8 mouse cellular contexts compared by ENCODE assay signal in the genomic region with DNA sequence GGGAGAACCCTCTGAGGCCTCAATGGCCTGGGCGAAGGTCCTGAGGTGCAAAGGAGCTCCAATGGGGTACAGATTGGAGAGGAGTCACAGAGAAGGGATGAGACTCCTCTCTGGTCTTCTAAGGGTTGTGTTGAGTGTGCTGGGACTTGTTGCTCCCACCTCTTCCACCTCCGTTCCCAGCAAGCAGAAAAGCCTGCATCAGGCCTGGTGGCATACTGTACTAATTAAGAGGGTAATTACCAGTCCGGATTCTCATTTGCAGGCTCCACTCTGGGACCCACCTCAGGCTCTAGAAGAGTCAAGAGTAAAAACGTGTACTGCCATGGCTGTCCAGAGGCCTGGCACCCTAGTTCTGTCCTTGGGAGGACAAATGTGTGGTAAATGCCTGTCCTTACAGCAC. TPM values are rescaled to one million over a fixed set of nuclear protein-coding genes. Genes with fewer than 3 reads are reported as not detected.
DNase-seq lines count a peak whose midpoint lies in the region; ATAC-seq and TF ChIP-seq lines count a peak whose summit lies in the region.

No protein-coding gene starts in this region.

- H3K4me2 ChIP-seq in liver, embryonic 11.5 days = peak overlapping the region; percentile 68
- H3K4me2 ChIP-seq in stomach, postnatal 0 days (replicated peaks; ENCODE audit: low read depth) = peak overlapping the region; percentile 47

- H3K27ac ChIP-seq in gastrocnemius, adult 2 months = peak overlapping the region; percentile 100
- H3K27ac ChIP-seq in liver, embryonic 11.5 days (ENCODE audit: low read depth, low read length) = peak overlapping the region; percentile 90
- peak overlapping the region; percentile 100 for H3K27ac ChIP-seq in stomach, postnatal 0 days (replicated peaks)

- H3K27me3 ChIP-seq in liver, embryonic 11.5 days (replicated peaks; ENCODE audit: control insufficient read depth, insufficient read depth, low read length) = no peaks in the 10 kb centered on the region
- H3K27me3 ChIP-seq in stomach, postnatal 0 days (ENCODE audit: control insufficient read depth, insufficient read depth, low read length) = no peaks in the 10 kb centered on the region

- no peak for ATAC-seq in liver, embryonic 11.5 days (replicated peaks; ENCODE audit: low FRiP score)
- no peak for ATAC-seq in stomach, postnatal 0 days (ENCODE audit: low FRiP score, low TSS enrichment)

- TF ChIP-seq CTCF in gastrocnemius, adult 2 months (IDR thresholded peaks at IDR 0.05) = no peak
- TF ChIP-seq CTCF in stomach, postnatal 0 days (IDR thresholded peaks at IDR 0.05; ENCODE audit: low read depth) = no peak

- 59% methylated on average over 4 of the region's 4 CpGs for WGBS in liver, embryonic 11.5 days
- WGBS in stomach, postnatal 0 days = 33% methylated on average over 4 of the region's 4 CpGs

- no peak for TF ChIP-seq EP300 in stomach, postnatal 0 days (optimal IDR thresholded peaks at IDR 0.05)

- H3K4me1 ChIP-seq in liver, embryonic 11.5 days (replicated peaks; ENCODE audit: control insufficient read depth, insufficient read depth, low read length) = peaks cover 40% of the 10 kb centered on the region
- H3K4me1 ChIP-seq in stomach, postnatal 0 days (replicated peaks; ENCODE audit: control insufficient read depth, insufficient read depth) = peaks cover 18% of the 10 kb centered on the region

- peak overlapping the region; percentile 61 for H3K4me3 ChIP-seq in gastrocnemius, adult 2 months
- peak overlapping the region; percentile 32 for H3K4me3 ChIP-seq in liver, embryonic 11.5 days (ENCODE audit: low read depth, low read length)
- H3K4me3 ChIP-seq in stomach, postnatal 0 days (ENCODE audit: low read depth, low read length) = peak overlapping the region; percentile 15; the same call in 1 of the 2 replicates

- H3K9me3 ChIP-seq in liver, embryonic 11.5 days (ENCODE audit: control insufficient read depth, low read length) = no peaks in the 10 kb centered on the region
- no peaks in the 10 kb centered on the region for H3K9me3 ChIP-seq in stomach, postnatal 0 days (ENCODE audit: control insufficient read depth, low read length)

- intact Hi-C loops in gastrocnemius, adult 2 months (cut with DNase I) = no loop called here
- intact Hi-C loops in gastrocnemius, postnatal 36 days (cut with DNase I) = no loop called here
- intact Hi-C loops in left cerebral cortex, postnatal 14 days (cut with DNase I) = no loop called here

- DNase-seq in gastrocnemius, adult 2 months = no peak
- no peak for DNase-seq in gastrocnemius, postnatal 36 days
- DNase-seq in thymus, postnatal 25 days = peak; percentile 30
- no peak for DNase-seq in thymus, postnatal 0 days (ENCODE audit: low spot score)
- DNase-seq in liver, embryonic 11.5 days (ENCODE audit: low spot score) = no peak
- no peak for DNase-seq in stomach, postnatal 0 days (ENCODE audit: low spot score)
- no peak for DNase-seq in urinary bladder, postnatal 36 days (ENCODE audit: low spot score in 2 of 2)
- no peak for DNase-seq in left cerebral cortex, postnatal 14 days (ENCODE audit: low spot score in 2 of 2)

- H3K9ac ChIP-seq in liver, embryonic 11.5 days (ENCODE audit: low read depth, low read length) = peak overlapping the region; percentile 71
- H3K9ac ChIP-seq in stomach, postnatal 0 days (ENCODE audit: low read length) = peak overlapping the region; percentile 50; the same call in 1 of the 2 replicates

- no peaks in the 10 kb centered on the region for H3K36me3 ChIP-seq in liver, embryonic 11.5 days (ENCODE audit: control insufficient read depth, insufficient read depth, low read length)
- H3K36me3 ChIP-seq in stomach, postnatal 0 days (ENCODE audit: control insufficient read depth, insufficient read depth, low read length) = no peaks in the 10 kb centered on the region

RNA-seq across cellular contexts. Expression of a gene that starts 1.8 kb away (rescaled TPM):
- total RNA-seq in gastrocnemius, adult 2 months (2021) = 10 to 100 TPM; 35.5 to 54.5 TPM
- total RNA-seq in gastrocnemius, postnatal 36 days (2021) = 10 to 100 TPM; 60.6 to 77.9 TPM
- 85.7 and 111 TPM in 2 replicates for polyA plus RNA-seq in thymus, postnatal 0 days (2015; fragmentation: Nextera tagmentation; extraction: Ambion mirVana)
- polyA plus RNA-seq in liver, embryonic 11.5 days (2014; fragmentation: Nextera tagmentation; extraction: Ambion mirVana) = 43.0 and 47.2 TPM in 2 replicates
- 78.3 and 108 TPM in 2 replicates for polyA plus RNA-seq in stomach, postnatal 0 days (2015; fragmentation: Nextera tagmentation; extraction: Ambion mirVana)
- 100 to 1,000 TPM; 165 to 193 TPM for total RNA-seq in left cerebral cortex, postnatal 14 days (2021)

RNA-seq across cellular contexts. Expression of a gene that starts 6.3 kb away (rescaled TPM):
- total RNA-seq in gastrocnemius, adult 2 months (2021) = not detected
- under 1 TPM in 1 of 2 experiments, not detected in 1; 0.05 TPM for total RNA-seq in gastrocnemius, postnatal 36 days (2021)
- 0.04 and 0.06 TPM in 2 replicates for polyA plus RNA-seq in thymus, postnatal 0 days (2015; fragmentation: Nextera tagmentation; extraction: Ambion mirVana)
- polyA plus RNA-seq in liver, embryonic 11.5 days (2014; fragmentation: Nextera tagmentation; extraction: Ambion mirVana) = not detected in 2 replicates
- 0.05 TPM in 1 of 2 replicates, not detected in the other for polyA plus RNA-seq in stomach, postnatal 0 days (2015; fragmentation: Nextera tagmentation; extraction: Ambion mirVana)
- total RNA-seq in left cerebral cortex, postnatal 14 days (2021) = under 1 TPM in 1 of 2 experiments, not detected in 1; 0.08 TPM

RNA-seq across cellular contexts. Expression of a gene that starts 21.4 kb away (rescaled TPM):
- total RNA-seq in gastrocnemius, adult 2 months (2021) = not detected
- not detected for total RNA-seq in gastrocnemius, postnatal 36 days (2021)
- 0.29 and 0.32 TPM in 2 replicates for polyA plus RNA-seq in thymus, postnatal 0 days (2015; fragmentation: Nextera tagmentation; extraction: Ambion mirVana)
- polyA plus RNA-seq in liver, embryonic 11.5 days (2014; fragmentation: Nextera tagmentation; extraction: Ambion mirVana) = 0.15 TPM in 1 of 2 replicates, not detected in the other
- polyA plus RNA-seq in stomach, postnatal 0 days (2015; fragmentation: Nextera tagmentation; extraction: Ambion mirVana) = 29.7 and 32.2 TPM in 2 replicates
- total RNA-seq in left cerebral cortex, postnatal 14 days (2021) = not detected

RNA-seq across cellular contexts. Expression of a gene that starts 23.9 kb away (rescaled TPM):
- total RNA-seq in gastrocnemius, adult 2 months (2021) = 10 to 100 TPM; 61.7 to 65.6 TPM
- 10 to 100 TPM; 54.9 to 63.3 TPM for total RNA-seq in gastrocnemius, postnatal 36 days (2021)
- polyA plus RNA-seq in thymus, postnatal 0 days (2015; fragmentation: Nextera tagmentation; extraction: Ambion mirVana) = 333 and 377 TPM in 2 replicates
- polyA plus RNA-seq in liver, embryonic 11.5 days (2014; fragmentation: Nextera tagmentation; extraction: Ambion mirVana) = 342 and 357 TPM in 2 replicates
- polyA plus RNA-seq in stomach, postnatal 0 days (2015; fragmentation: Nextera tagmentation; extraction: Ambion mirVana) = 141 and 147 TPM in 2 replicates
- 10 to 100 TPM; 64.3 to 69.7 TPM for total RNA-seq in left cerebral cortex, postnatal 14 days (2021)

RNA-seq across cellular contexts. Expression of a gene that starts 26.6 kb away (rescaled TPM):
- total RNA-seq in gastrocnemius, adult 2 months (2021) = 1 to 10 TPM; 2.4 to 3.0 TPM
- 1 to 10 TPM; 1.9 to 2.1 TPM for total RNA-seq in gastrocnemius, postnatal 36 days (2021)
- 0.28 and 0.35 TPM in 2 replicates for polyA plus RNA-seq in thymus, postnatal 0 days (2015; fragmentation: Nextera tagmentation; extraction: Ambion mirVana)
- 0.83 and 1.3 TPM in 2 replicates for polyA plus RNA-seq in liver, embryonic 11.5 days (2014; fragmentation: Nextera tagmentation; extraction: Ambion mirVana)
- 0.27 and 0.35 TPM in 2 replicates for polyA plus RNA-seq in stomach, postnatal 0 days (2015; fragmentation: Nextera tagmentation; extraction: Ambion mirVana)
- total RNA-seq in left cerebral cortex, postnatal 14 days (2021) = 1 to 10 TPM; 1.0 to 1.7 TPM
